Mouse (Mus musculus) midbrain, embryonic 13.5 days (tissue): ENCODE data around the gene Gm28042. TPM values are rescaled to one million over a fixed set of nuclear protein-coding genes. Genes with fewer than 3 reads are reported as not detected.

Experiments used
- microRNA-seq: library from miRNA; unstranded; fragments of <30 nt; microRNA quantifications from one replicate; pipeline ENCODE4, GENCODE M21; 2016
- polyA plus RNA-seq: library from polyadenylated mRNA; unstranded; fragments of >200 nt; fragmentation: Nextera tagmentation; extraction: Ambion mirVana; gene quantifications from 2 replicates; pipeline ENCODE4 v1.2.1, GENCODE M21; 2015

Gm28042 gene
- polyA plus RNA-seq, 1 experiment from 2014 or later: 5.8 TPM

Small RNA genes within 50 kb of the gene (microRNA-seq; reads per million reads assigned to microRNA genes)
- gene Mir7665: not detected

Other genes starting within 250 kb of the Gm28042 start
- 25.1 and 26.8 TPM in 2 replicates for gene Rpap1, start 240.0 kb upstream of the Gm28042 start, polyA plus RNA-seq
- 15.7 and 16.1 TPM in 2 replicates for gene Tyro3, start 229.8 kb upstream of the Gm28042 start, polyA plus RNA-seq
- 29.6 and 30.1 TPM in 2 replicates for gene Mga, start 130.3 kb upstream of the Gm28042 start, polyA plus RNA-seq
- 5.3 and 6.0 TPM in 2 replicates for gene Mapkbp1, start 54.8 kb upstream of the Gm28042 start, polyA plus RNA-seq
- 26.0 and 26.5 TPM in 2 replicates for gene Jmjd7, start within 50 bp of the Gm28042 start, polyA plus RNA-seq
- 4.6 and 5.4 TPM in 2 replicates for gene Pla2g4b, start 5.9 kb downstream of the Gm28042 start, polyA plus RNA-seq
- 14.1 and 16.4 TPM in 2 replicates for gene Ehd4, start 127.1 kb downstream of the Gm28042 start, polyA plus RNA-seq
- 1.3 and 1.5 TPM in 2 replicates for gene Pla2g4e, start 217.8 kb downstream of the Gm28042 start, polyA plus RNA-seq